10 mouse cellular contexts compared by ENCODE assay signal in genomic region chr7:19267051-19267450, GRCm38 (mm10). TPM values are rescaled to one million over a fixed set of nuclear protein-coding genes. Genes with fewer than 3 reads are reported as not detected.
DNase-seq lines count a peak whose midpoint lies in the region; ATAC-seq and TF ChIP-seq lines count a peak whose summit lies in the region.
"Had no signal": no experiment of that assay in that cellular context is flagged by ENCODE, and none has a peak within 500 bp of the region (broad histone marks: within the 10 kb centered on the region; RNA-seq: fewer than 3 reads in every experiment).

No protein-coding gene starts in this region.

- no peaks in the 10 kb centered on the region for H3K27me3 ChIP-seq in embryonic facial prominence, embryonic 11.5 days (ENCODE audit: control insufficient read depth, insufficient read depth, low read length)
- no peaks in the 10 kb centered on the region for H3K27me3 ChIP-seq in embryonic facial prominence, embryonic 10.5 days (replicated peaks; ENCODE audit: low read depth, poor library complexity, severe bottlenecking)
- no peaks in the 10 kb centered on the region for H3K27me3 ChIP-seq in thymus, adult 2 months (ENCODE audit: control insufficient read depth, insufficient read depth, low read length)
- no peaks in the 10 kb centered on the region for H3K27me3 ChIP-seq in lung, embryonic 15.5 days
- H3K27me3 ChIP-seq: neural tube, embryonic 13.5 days had no signal

- no peak for TF ChIP-seq CTCF in thymus, adult 2 months (IDR thresholded peaks at IDR 0.05; ENCODE audit: borderline replicate concordance, control insufficient read depth, extremely low read depth, insufficient read depth, low read length, poor library complexity)

- no peaks in the 10 kb centered on the region for H3K9me3 ChIP-seq in embryonic facial prominence, embryonic 11.5 days (replicated peaks; ENCODE audit: control insufficient read depth, low read length)
- H3K9me3 ChIP-seq in embryonic facial prominence, embryonic 10.5 days: no peaks in the 10 kb centered on the region
- H3K9me3 ChIP-seq in lung, embryonic 15.5 days: no peaks in the 10 kb centered on the region
- H3K9me3 ChIP-seq: neural tube, embryonic 13.5 days had no signal

- ATAC-seq in embryonic facial prominence, embryonic 11.5 days (replicated peaks; ENCODE audit: insufficient number of reproducible peaks, low FRiP score, low TSS enrichment, low read depth): no peak
- no peak for ATAC-seq in lung, embryonic 15.5 days (ENCODE audit: borderline replicate concordance, extremely low read depth, low FRiP score, low TSS enrichment)

- no peak overlapping the region for H3K9ac ChIP-seq in embryonic facial prominence, embryonic 11.5 days (replicated peaks; ENCODE audit: low read length)
- no peak overlapping the region for H3K9ac ChIP-seq in lung, embryonic 15.5 days

- no peak overlapping the region for H3K4me3 ChIP-seq in embryonic facial prominence, embryonic 11.5 days (ENCODE audit: low read depth, low read length)
- H3K4me3 ChIP-seq in embryonic facial prominence, embryonic 10.5 days: no peak overlapping the region
- H3K4me3 ChIP-seq in thymus, adult 2 months (ENCODE audit: control insufficient read depth, insufficient read depth, low read length): no peak overlapping the region
- no peak overlapping the region for H3K4me3 ChIP-seq in lung, embryonic 15.5 days
- H3K4me3 ChIP-seq: neural tube, embryonic 13.5 days had no signal

- H3K27ac ChIP-seq in embryonic facial prominence, embryonic 11.5 days (replicated peaks; ENCODE audit: low read depth, low read length): 0 out of 2 replicates have a peak overlapping the region, but pooled peaks have one; percentile 20
- H3K27ac ChIP-seq in embryonic facial prominence, embryonic 10.5 days (replicated peaks): no peak overlapping the region
- H3K27ac ChIP-seq in thymus, adult 2 months (ENCODE audit: control insufficient read depth, insufficient read depth, low read length): 0 out of 2 replicates have a peak overlapping the region, but pooled peaks have one; percentile 7
- peak overlapping the region; percentile 31; the same call in 1 of the 2 replicates for H3K27ac ChIP-seq in lung, embryonic 15.5 days
- H3K27ac ChIP-seq: neural tube, embryonic 13.5 days had no signal

- no peak for DNase-seq in embryonic facial prominence, embryonic 11.5 days (ENCODE audit: low spot score)
- DNase-seq in embryonic facial prominence, embryonic 10.5 days (ENCODE audit: low spot score): no peak
- no peak for DNase-seq in thymus, adult 2 months
- no peak for DNase-seq in thymus, postnatal 14 days
- no peak for DNase-seq in retina, postnatal 1 day
- no peak for DNase-seq in left cerebral cortex, postnatal 4 days
- DNase-seq in cerebellum, postnatal 14 days: no peak

- no peak overlapping the region for H3K4me2 ChIP-seq in embryonic facial prominence, embryonic 11.5 days (ENCODE audit: low read depth, low read length)
- H3K4me2 ChIP-seq in lung, embryonic 15.5 days: peak overlapping the region; percentile 6; the same call in 1 of the 2 replicates
- H3K4me2 ChIP-seq: neural tube, embryonic 13.5 days had no signal

- peaks cover 9% of the 10 kb centered on the region for H3K4me1 ChIP-seq in embryonic facial prominence, embryonic 11.5 days (ENCODE audit: control insufficient read depth, insufficient read depth, low read length)
- H3K4me1 ChIP-seq in embryonic facial prominence, embryonic 10.5 days: peaks cover 40% of the 10 kb centered on the region
- H3K4me1 ChIP-seq in thymus, adult 2 months (replicated peaks; ENCODE audit: control insufficient read depth, insufficient read depth, low read length): peaks cover 51% of the 10 kb centered on the region
- H3K4me1 ChIP-seq in lung, embryonic 15.5 days: peaks cover 39% of the 10 kb centered on the region

- TF ChIP-seq POLR2A in thymus, adult 2 months (IDR thresholded peaks at IDR 0.05; ENCODE audit: control insufficient read depth, extremely low read depth, insufficient read depth, low read length, poor library complexity): no peak

- intact Hi-C loops in left cerebral cortex, postnatal 4 days (cut with DNase I): no loop called here

- 69% methylated on average over 10 of the region's 10 CpGs for WGBS in embryonic facial prominence, embryonic 11.5 days
- 75% methylated on average over 10 of the region's 10 CpGs for WGBS in embryonic facial prominence, embryonic 10.5 days
- 39% methylated on average over 10 of the region's 10 CpGs for WGBS in thymus, adult 2 months
- WGBS in lung, embryonic 15.5 days: 44% methylated on average over 10 of the region's 10 CpGs

- peaks cover 3% of the 10 kb centered on the region; the same call in 1 of the 2 replicates for H3K36me3 ChIP-seq in embryonic facial prominence, embryonic 11.5 days (replicated peaks; ENCODE audit: control insufficient read depth, insufficient read depth, low read depth, low read length)
- peaks cover 63% of the 10 kb centered on the region for H3K36me3 ChIP-seq in embryonic facial prominence, embryonic 10.5 days (replicated peaks)
- H3K36me3 ChIP-seq in thymus, adult 2 months (ENCODE audit: control insufficient read depth, insufficient read depth, low read length): peaks cover 17% of the 10 kb centered on the region; the same call in 1 of the 2 replicates
- peaks cover 41% of the 10 kb centered on the region for H3K36me3 ChIP-seq in lung, embryonic 15.5 days

RNA-seq across cellular contexts. Expression of gene Vasp, which starts 4.6 kb away (rescaled TPM):
- polyA plus RNA-seq in embryonic facial prominence, embryonic 11.5 days (2014; fragmentation: Nextera tagmentation; extraction: Ambion mirVana): 53.2 and 54.9 TPM in 2 replicates
- polyA plus RNA-seq in embryonic facial prominence, embryonic 10.5 days (2016; fragmentation: Nextera tagmentation; extraction: Ambion mirVana): 56.7 and 61.1 TPM in 2 replicates
- polyA plus RNA-seq in thymus, adult 2 months (2012; rRNA removed): 325 and 327 TPM in 2 replicates
- 115 TPM in 2 replicates for polyA plus RNA-seq in lung, embryonic 15.5 days (2015; fragmentation: Nextera tagmentation; extraction: Ambion mirVana)
- total RNA-seq in left cerebral cortex, postnatal 4 days (2021): 10 to 100 TPM; 45.3 to 46.6 TPM

RNA-seq across cellular contexts. Expression of gene Ppm1n, which starts 12.8 kb away (rescaled TPM):
- polyA plus RNA-seq in embryonic facial prominence, embryonic 11.5 days (2014; fragmentation: Nextera tagmentation; extraction: Ambion mirVana): not detected in 2 replicates
- 0.25 TPM in 1 of 2 replicates, not detected in the other for polyA plus RNA-seq in embryonic facial prominence, embryonic 10.5 days (2016; fragmentation: Nextera tagmentation; extraction: Ambion mirVana)
- polyA plus RNA-seq in thymus, adult 2 months (2012; rRNA removed): 0.57 and 0.63 TPM in 2 replicates
- polyA plus RNA-seq in lung, embryonic 15.5 days (2015; fragmentation: Nextera tagmentation; extraction: Ambion mirVana): not detected in 2 replicates
- total RNA-seq in left cerebral cortex, postnatal 4 days (2021): under 1 TPM; 0.60 to 0.64 TPM
- polyA plus RNA-seq: erythroblast, embryonic 14.5 days had no signal

RNA-seq across cellular contexts. Expression of gene Rtn2, which starts 15.4 kb away (rescaled TPM):
- 15.8 and 17.5 TPM in 2 replicates for polyA plus RNA-seq in embryonic facial prominence, embryonic 11.5 days (2014; fragmentation: Nextera tagmentation; extraction: Ambion mirVana)
- polyA plus RNA-seq in embryonic facial prominence, embryonic 10.5 days (2016; fragmentation: Nextera tagmentation; extraction: Ambion mirVana): 16.6 and 18.8 TPM in 2 replicates
- polyA plus RNA-seq in thymus, adult 2 months (2012; rRNA removed): 3.0 and 19.9 TPM in 2 replicates
- 10.6 and 11.4 TPM in 2 replicates for polyA plus RNA-seq in lung, embryonic 15.5 days (2015; fragmentation: Nextera tagmentation; extraction: Ambion mirVana)
- total RNA-seq in left cerebral cortex, postnatal 4 days (2021): 100 to 1,000 TPM; 154 to 161 TPM

RNA-seq across cellular contexts. Expression of gene Opa3, which starts 38.9 kb away (rescaled TPM):
- polyA plus RNA-seq in embryonic facial prominence, embryonic 11.5 days (2014; fragmentation: Nextera tagmentation; extraction: Ambion mirVana): 39.5 and 45.5 TPM in 2 replicates
- 46.4 and 49.4 TPM in 2 replicates for polyA plus RNA-seq in embryonic facial prominence, embryonic 10.5 days (2016; fragmentation: Nextera tagmentation; extraction: Ambion mirVana)
- 46.5 and 46.7 TPM in 2 replicates for polyA plus RNA-seq in thymus, adult 2 months (2012; rRNA removed)
- polyA plus RNA-seq in lung, embryonic 15.5 days (2015; fragmentation: Nextera tagmentation; extraction: Ambion mirVana): 33.2 and 34.6 TPM in 2 replicates
- 10 to 100 TPM; 33.8 to 35.0 TPM for total RNA-seq in left cerebral cortex, postnatal 4 days (2021)

RNA-seq across cellular contexts. Expression of gene Fosb, which starts 42.8 kb away (rescaled TPM):
- not detected in 2 replicates for polyA plus RNA-seq in embryonic facial prominence, embryonic 11.5 days (2014; fragmentation: Nextera tagmentation; extraction: Ambion mirVana)
- 0.09 TPM in 1 of 2 replicates, not detected in the other for polyA plus RNA-seq in embryonic facial prominence, embryonic 10.5 days (2016; fragmentation: Nextera tagmentation; extraction: Ambion mirVana)
- polyA plus RNA-seq in thymus, adult 2 months (2012; rRNA removed): 1.8 and 1.9 TPM in 2 replicates
- 0.24 and 0.26 TPM in 2 replicates for polyA plus RNA-seq in lung, embryonic 15.5 days (2015; fragmentation: Nextera tagmentation; extraction: Ambion mirVana)
- 1 to 10 TPM; 1.2 to 1.3 TPM for total RNA-seq in left cerebral cortex, postnatal 4 days (2021)
